Mouse (Mus musculus): ENCODE results near the gene Osbpl7. TPM values are rescaled to one million over a fixed set of nuclear protein-coding genes. Genes with fewer than 3 reads are reported as not detected.

Osbpl7 gene
- polyA plus RNA-seq, 1 experiment from 2014 or later = 9.1 TPM

DNA sequence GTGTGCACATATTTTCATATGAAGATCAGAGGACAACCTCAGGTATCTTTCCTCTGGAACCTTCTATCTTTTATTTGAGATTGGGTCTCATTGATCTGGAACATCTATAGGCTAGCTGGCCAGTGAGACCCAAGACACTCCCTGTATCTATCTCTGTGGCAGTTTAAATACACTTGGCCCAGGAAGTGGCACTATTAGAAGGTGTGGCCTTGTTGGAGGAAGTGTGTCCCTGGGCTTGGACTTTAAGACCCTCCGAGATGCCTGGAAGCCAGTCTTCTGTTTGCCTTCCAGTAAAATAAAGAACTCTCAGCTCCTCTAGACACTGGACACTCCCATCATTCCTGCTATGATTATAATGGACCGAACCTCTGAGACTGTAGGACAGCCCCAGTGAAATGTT lies 19.3 kb downstream of the Osbpl7 start:
- H3K9ac ChIP-seq = no peak overlapping the region
- H3K4me2 ChIP-seq (replicated peaks) = no peak overlapping the region
- no peaks in the 10 kb centered on the region for H3K9me3 ChIP-seq
- no peak overlapping the region for H3K27ac ChIP-seq
- ATAC-seq = peak; percentile 61; the same call in 1 of the 2 replicates
- H3K4me1 ChIP-seq (replicated peaks) = peaks cover 5% of the 10 kb centered on the region; the same call in 1 of the 2 replicates
- 73% methylated on average over 2 of the region's 2 CpGs for WGBS
- no peaks in the 10 kb centered on the region for H3K27me3 ChIP-seq (replicated peaks)
- H3K4me3 ChIP-seq (replicated peaks) = no peak overlapping the region
- 0 out of 2 replicates have a peak, but pooled peaks cover 3% of the 10 kb centered on the region for H3K36me3 ChIP-seq

DNA sequence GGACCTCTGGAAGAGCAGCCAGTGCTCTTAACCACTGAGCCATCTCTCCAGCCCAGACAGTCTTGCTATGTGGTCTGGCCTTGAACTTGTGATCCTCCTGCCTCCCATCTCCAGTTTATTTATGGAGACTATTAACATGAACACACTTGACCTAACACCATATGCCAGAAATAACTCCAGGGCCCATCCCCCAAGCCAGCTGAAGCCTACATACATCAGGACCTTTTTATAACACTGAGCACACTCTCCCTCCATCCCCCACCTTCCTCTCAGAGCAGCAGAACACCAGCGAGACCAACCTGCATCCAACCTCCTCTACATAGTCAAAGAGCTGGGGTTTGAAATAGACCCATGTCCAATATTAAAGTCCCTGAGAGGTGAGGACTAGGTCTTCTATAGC lies 20.7 kb downstream of the Osbpl7 start:
- Histone ChIP-seq H3K27me3 (replicated peaks) (no peaks in the 10 kb centered on the region), H3K9ac (no peak overlapping the region), H3K27ac (no peak overlapping the region), H3K4me3 (replicated peaks) (no peak overlapping the region), H3K36me3 (0 out of 2 replicates have a peak, but pooled peaks cover 3% of the 10 kb centered on the region), H3K4me2 (replicated peaks) (no peak overlapping the region), H3K9me3 (no peaks in the 10 kb centered on the region), H3K4me1 (replicated peaks) (peaks cover 5% of the 10 kb centered on the region; the same call in 1 of the 2 replicates)
- no peak for ATAC-seq
- WGBS = 62% methylated on average over 1 of the region's 1 CpGs

DNA sequence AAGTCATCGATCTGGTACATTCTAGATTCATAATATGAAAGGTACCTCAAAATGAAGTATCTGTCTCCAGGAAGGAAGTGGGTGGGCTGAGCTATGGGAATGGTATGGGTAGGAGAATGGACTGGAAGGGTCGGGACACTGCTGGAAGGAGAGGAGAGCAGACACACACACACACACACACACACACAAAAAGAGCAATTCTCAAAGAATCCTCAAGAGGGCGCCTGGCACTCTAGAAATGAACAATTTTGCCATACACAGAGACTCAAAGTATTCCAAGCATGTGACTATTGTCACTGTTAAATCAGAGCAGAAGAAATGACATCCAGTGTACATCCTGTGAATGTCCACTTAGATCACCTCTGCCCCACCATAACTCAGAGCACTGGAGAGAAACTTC lies 22.1 kb downstream of the Osbpl7 start:
- 0 out of 2 replicates have a peak, but pooled peaks have one; percentile 26 for ATAC-seq
- no peak overlapping the region for H3K9ac ChIP-seq

DNA sequence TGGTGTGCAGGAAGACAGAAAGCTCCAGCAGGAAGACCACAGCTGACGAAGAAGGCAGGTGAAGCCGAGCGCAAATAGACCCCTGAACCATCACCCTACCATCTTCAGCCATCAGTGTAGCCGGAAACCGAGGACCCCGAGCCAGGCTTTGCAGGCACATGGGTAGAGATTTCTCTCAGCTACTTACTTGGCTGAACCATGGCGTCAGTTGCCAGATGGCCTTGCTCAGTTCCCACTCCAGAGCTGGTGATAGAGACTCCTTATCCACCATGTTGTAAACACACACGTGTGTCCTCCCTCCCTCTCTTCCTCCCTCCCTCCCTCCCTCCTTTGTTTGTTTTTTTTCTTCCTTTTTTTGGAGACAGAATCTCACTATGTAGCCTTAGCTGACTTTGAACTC lies 23.8 kb downstream of the Osbpl7 start:
- peaks cover 5% of the 10 kb centered on the region; the same call in 1 of the 2 replicates for H3K4me1 ChIP-seq (replicated peaks)
- no peak overlapping the region for H3K4me2 ChIP-seq (replicated peaks)
- H3K36me3 ChIP-seq = no peaks in the 10 kb centered on the region
- 58% methylated on average over 8 of the region's 8 CpGs for WGBS
- no peaks in the 10 kb centered on the region for H3K27me3 ChIP-seq (replicated peaks)
- H3K9ac ChIP-seq = no peak overlapping the region
- no peak for ATAC-seq
- H3K27ac ChIP-seq = no peak overlapping the region
- no peaks in the 10 kb centered on the region for H3K9me3 ChIP-seq
- no peak overlapping the region for H3K4me3 ChIP-seq (replicated peaks)

More for the DNA sequence above, 22.1 kb downstream of the Osbpl7 start:
- Histone ChIP-seq H3K27ac (no peak overlapping the region), H3K9me3 (no peaks in the 10 kb centered on the region), H3K4me2 (replicated peaks) (no peak overlapping the region), H3K27me3 (replicated peaks) (no peaks in the 10 kb centered on the region), H3K4me1 (replicated peaks) (peaks cover 5% of the 10 kb centered on the region; the same call in 1 of the 2 replicates), H3K36me3 (no peaks in the 10 kb centered on the region), H3K4me3 (replicated peaks) (no peak overlapping the region)
- WGBS = 32% methylated on average over 3 of the region's 3 CpGs

DNA sequence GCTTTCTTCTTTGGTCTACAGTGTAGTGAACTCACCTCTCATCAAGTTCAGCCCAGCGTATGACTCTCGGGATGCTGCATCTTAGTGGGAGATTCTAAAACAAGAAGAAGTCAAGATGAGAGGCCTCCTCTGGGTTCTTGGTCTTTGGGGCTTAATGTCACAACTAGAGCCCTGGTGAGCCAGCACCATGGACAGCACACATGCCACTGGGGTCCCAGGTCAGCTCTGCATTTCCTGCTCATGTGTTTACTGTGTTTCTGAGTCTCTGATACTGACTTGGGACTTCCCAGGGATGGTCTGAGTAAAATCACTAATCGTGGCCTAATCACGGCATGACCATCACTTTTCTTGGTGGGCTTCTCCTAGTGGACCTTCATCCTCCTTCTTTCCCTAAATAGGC lies 28.3 kb downstream of the Osbpl7 start:
- Histone ChIP-seq H3K9me3 (no peaks in the 10 kb centered on the region), H3K27ac (no peak overlapping the region), H3K4me2 (replicated peaks) (no peak overlapping the region), H3K36me3 (no peaks in the 10 kb centered on the region), H3K4me3 (replicated peaks) (no peak overlapping the region), H3K9ac (no peak overlapping the region), H3K27me3 (replicated peaks) (no peaks in the 10 kb centered on the region), H3K4me1 (replicated peaks) (0 out of 2 replicates have a peak, but pooled peaks cover 5% of the 10 kb centered on the region)
- WGBS = 39% methylated on average over 4 of the region's 4 CpGs
- no peak for ATAC-seq

DNA sequence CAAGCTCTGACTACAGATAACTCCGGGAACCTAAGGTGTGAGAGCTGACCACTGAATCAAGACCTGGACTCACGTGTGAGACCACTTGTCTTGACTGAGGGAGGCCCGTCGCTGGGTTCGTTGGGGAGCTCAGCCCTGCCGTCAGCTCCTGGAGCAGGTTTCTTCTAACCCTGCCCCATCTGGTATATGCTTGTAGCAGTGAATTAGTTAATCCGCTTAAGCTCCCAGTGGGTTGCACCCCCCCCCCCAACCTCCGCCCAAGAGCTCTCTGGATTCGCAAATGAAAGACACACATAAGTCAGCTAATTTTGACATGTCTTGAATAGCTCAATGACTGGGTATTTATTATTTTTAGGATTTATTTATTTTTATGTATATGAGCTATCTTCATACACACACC lies 29.9 kb downstream of the Osbpl7 start:
- H3K9me3 ChIP-seq = no peaks in the 10 kb centered on the region
- no peak for ATAC-seq
- H3K4me3 ChIP-seq (replicated peaks) = no peak overlapping the region
- no peak overlapping the region for H3K4me2 ChIP-seq (replicated peaks)
- H3K9ac ChIP-seq = no peak overlapping the region
- 0 out of 2 replicates have a peak, but pooled peaks cover 6% of the 10 kb centered on the region for H3K4me1 ChIP-seq (replicated peaks)
- no peaks in the 10 kb centered on the region for H3K36me3 ChIP-seq
- no peak overlapping the region for H3K27ac ChIP-seq
- 36% methylated on average over 9 of the region's 9 CpGs for WGBS
- no peaks in the 10 kb centered on the region for H3K27me3 ChIP-seq (replicated peaks)

DNA sequence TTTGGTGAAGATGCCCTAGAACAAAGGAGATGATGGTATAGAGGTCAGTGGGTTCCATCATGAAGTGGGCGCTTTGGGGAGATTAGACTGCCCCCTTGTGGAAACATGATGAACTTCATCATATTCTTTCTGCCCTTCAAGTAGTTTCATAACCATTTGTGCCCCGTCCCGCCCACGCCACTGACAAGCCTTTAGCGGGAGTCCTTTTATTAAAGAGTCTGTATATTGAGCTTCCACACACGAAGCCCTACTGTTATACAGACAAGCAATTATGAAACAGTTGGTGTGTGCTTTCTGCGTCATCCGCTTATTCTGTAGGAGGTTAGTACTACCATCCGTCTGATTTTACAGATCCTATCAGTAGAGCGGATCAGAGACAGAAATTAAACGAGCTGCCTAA lies 32.5 kb downstream of the Osbpl7 start:
- H3K9ac ChIP-seq = no peak overlapping the region
- no peak for ATAC-seq
- no peaks in the 10 kb centered on the region for H3K9me3 ChIP-seq
- no peak overlapping the region for H3K4me3 ChIP-seq (replicated peaks)
- 38% methylated on average over 11 of the region's 11 CpGs for WGBS
- 0 out of 2 replicates have a peak, but pooled peaks cover 6% of the 10 kb centered on the region for H3K4me1 ChIP-seq (replicated peaks)
- H3K36me3 ChIP-seq = no peaks in the 10 kb centered on the region
- H3K27ac ChIP-seq = no peak overlapping the region
- no peaks in the 10 kb centered on the region for H3K27me3 ChIP-seq (replicated peaks)
- H3K4me2 ChIP-seq (replicated peaks) = no peak overlapping the region

DNA sequence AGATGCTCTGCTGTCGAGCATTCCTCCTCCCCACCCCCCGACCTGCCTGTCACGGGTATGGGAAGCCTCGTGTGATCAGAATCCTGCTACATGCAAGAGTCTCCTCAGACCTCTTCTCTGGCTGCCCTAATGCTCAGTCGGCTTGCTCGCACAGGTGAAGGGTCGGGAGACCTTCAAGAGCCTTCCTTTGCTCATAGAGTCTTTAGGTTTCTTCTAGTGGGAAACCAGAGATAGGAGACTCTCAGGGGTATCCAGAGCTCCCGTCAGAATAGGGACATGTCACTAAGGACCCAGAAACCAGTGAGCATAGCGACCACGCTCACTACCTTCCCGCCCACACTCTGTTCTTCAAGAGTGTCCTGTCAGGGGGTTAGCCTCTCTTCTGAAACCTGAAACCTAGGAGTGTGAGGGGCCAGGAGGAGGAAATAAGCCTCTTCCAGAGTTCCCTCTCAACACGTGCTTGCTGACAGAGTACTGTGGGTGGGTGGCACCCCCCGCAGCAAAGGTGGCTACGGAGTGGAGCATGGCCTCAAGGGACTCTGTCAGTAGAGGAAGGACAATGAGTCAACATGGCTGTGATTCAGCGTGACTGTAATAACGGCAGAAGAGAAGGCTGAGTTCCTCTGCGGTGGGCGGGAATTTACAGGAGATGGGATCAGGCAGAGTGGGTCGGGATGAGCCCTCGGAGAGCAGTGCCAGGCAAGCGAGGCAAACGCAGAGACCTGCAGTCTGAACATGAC lies 33.1 kb downstream of the Osbpl7 start:
- no peak for ATAC-seq
- WGBS = 21% methylated on average over 22 of the region's 22 CpGs
- Histone ChIP-seq H3K9me3 (no peaks in the 10 kb centered on the region), H3K27ac (no peak overlapping the region), H3K4me2 (replicated peaks) (no peak overlapping the region), H3K4me3 (replicated peaks) (no peak overlapping the region), H3K27me3 (replicated peaks) (no peaks in the 10 kb centered on the region), H3K4me1 (replicated peaks) (0 out of 2 replicates have a peak, but pooled peaks cover 6% of the 10 kb centered on the region), H3K36me3 (no peaks in the 10 kb centered on the region), H3K9ac (no peak overlapping the region)

DNA sequence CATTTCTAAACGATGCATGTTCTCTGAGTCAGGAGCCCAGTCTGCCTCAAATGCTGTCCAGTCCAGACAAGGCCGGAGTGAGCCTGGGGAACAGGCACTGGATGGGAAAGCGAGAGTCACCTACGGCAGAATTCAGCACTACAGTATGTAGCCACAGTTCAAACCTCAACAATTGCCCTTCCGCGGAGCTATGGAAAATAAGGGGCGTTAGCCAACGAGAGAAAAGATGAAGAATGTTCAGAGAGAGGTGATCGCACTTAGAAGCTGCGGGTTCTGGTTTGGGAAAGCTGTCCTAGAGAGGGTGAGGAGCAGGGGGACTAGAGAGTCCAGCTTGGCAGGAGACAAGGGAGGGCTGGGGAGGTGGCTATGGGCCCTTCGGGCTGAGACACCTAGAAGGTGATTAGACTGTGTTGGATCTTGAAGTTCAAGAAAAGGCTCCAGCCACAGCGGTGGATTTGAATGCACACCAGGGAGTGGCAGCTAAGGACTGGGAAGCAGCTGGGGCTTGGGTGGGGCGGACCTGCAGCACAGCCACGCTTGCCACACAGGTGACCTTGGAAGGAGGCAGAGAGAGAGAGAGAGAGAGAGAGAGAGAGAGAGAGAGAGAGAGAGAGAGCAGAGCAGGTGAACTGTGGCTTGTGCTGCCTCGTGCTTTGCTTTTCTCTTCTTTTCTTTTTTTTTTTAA lies 34.5 kb downstream of the Osbpl7 start:
- Histone ChIP-seq H3K9ac (no peak overlapping the region), H3K4me2 (replicated peaks) (no peak overlapping the region), H3K27me3 (replicated peaks) (no peaks in the 10 kb centered on the region), H3K27ac (no peak overlapping the region), H3K9me3 (no peaks in the 10 kb centered on the region), H3K4me3 (replicated peaks) (no peak overlapping the region), H3K36me3 (no peaks in the 10 kb centered on the region), H3K4me1 (replicated peaks) (0 out of 2 replicates have a peak, but pooled peaks cover 6% of the 10 kb centered on the region)
- WGBS = 75% methylated on average over 15 of the region's 15 CpGs
- no peak for ATAC-seq

DNA sequence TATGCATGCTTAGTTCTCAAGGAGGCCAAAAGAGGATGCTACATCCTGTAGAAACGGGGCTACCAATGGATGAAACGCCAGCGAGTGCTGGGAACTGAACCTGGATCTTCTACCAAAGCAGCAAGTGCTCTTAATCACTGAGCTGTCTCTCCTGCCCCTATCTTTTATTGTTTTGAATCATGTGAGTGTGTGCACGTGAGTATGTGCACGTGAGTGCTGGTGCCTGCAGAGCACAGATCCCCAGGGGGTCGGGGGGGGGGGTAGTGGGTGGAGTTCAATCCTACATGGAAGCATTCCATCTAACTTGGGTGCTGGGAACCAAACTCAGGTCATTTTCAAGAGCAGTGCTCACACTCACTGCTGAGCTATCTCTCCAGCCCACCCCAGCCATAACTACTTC lies 35.9 kb downstream of the Osbpl7 start:
- 64% methylated on average over 6 of the region's 6 CpGs for WGBS
- H3K27ac ChIP-seq = no peak overlapping the region
- H3K4me3 ChIP-seq (replicated peaks) = no peak overlapping the region
- no peak overlapping the region for H3K9ac ChIP-seq
- no peak for ATAC-seq
- H3K36me3 ChIP-seq = no peaks in the 10 kb centered on the region
- no peaks in the 10 kb centered on the region for H3K9me3 ChIP-seq
- 0 out of 2 replicates have a peak, but pooled peaks cover 4% of the 10 kb centered on the region for H3K27me3 ChIP-seq (replicated peaks)
- no peak overlapping the region for H3K4me2 ChIP-seq (replicated peaks)
- H3K4me1 ChIP-seq (replicated peaks) = 0 out of 2 replicates have a peak, but pooled peaks cover 6% of the 10 kb centered on the region

DNA sequence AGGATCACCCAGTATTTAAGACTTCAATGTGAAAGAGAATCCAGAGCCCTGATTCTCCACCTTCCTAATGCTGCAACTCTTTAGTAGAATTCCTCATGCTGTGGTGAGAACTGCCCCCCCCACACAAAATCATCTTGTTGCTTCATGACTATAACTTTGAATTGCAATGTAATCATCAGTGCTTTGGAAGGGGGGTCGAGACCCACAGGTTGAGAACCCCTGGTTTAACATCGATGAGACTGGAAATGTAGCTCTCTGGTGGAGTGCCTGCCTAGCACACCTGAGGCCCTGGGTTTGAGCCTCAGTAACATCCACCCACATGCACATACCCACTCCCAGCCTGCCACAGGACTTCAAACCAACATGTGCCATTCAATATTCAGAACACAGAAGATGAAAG lies 44.2 kb downstream of the Osbpl7 start:
- Histone ChIP-seq H3K9me3 (no peaks in the 10 kb centered on the region), H3K27ac (no peak overlapping the region), H3K4me1 (replicated peaks) (peaks cover 4% of the 10 kb centered on the region; the same call in 1 of the 2 replicates), H3K4me2 (replicated peaks) (no peak overlapping the region), H3K4me3 (replicated peaks) (no peak overlapping the region), H3K27me3 (replicated peaks) (peaks cover 34% of the 10 kb centered on the region), H3K9ac (no peak overlapping the region), H3K36me3 (no peaks in the 10 kb centered on the region)
- no peak for ATAC-seq
- WGBS = 59% methylated on average over 2 of the region's 2 CpGs

DNA sequence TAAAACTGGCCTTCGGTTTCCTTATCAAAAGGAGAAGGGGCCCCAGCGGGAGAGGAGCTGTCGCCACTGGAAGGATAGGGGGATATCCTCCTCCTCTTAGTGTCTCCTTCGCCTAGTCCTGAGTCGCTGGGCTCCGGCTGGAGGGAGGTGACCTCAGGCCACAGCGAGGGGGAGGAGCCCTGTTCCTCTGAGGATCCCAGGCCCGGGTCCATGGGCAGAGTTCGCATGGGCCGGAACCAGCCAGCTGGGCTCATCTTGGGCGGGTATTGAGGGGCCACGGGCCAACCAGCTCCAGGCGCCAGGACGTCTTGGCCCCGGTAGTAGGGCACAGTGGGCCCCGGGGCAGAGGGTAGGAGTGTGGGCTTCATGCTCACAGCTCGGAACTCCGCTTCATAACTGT lies 48.4 kb downstream of the Osbpl7 start:
- H3K27ac ChIP-seq = no peak overlapping the region
- WGBS = 20% methylated on average over 18 of the region's 18 CpGs
- H3K27me3 ChIP-seq (replicated peaks) = peaks cover 33% of the 10 kb centered on the region
- H3K9me3 ChIP-seq = no peaks in the 10 kb centered on the region
- 0 out of 2 replicates have a peak overlapping the region, but pooled peaks have one; percentile 30 for H3K4me2 ChIP-seq (replicated peaks)
- H3K4me3 ChIP-seq (replicated peaks) = no peak overlapping the region
- H3K4me1 ChIP-seq (replicated peaks) = peaks cover 4% of the 10 kb centered on the region; the same call in 1 of the 2 replicates
- no peak overlapping the region; the same call in 1 of the 2 replicates for H3K9ac ChIP-seq
- H3K36me3 ChIP-seq = no peaks in the 10 kb centered on the region
- ATAC-seq = no peak

Measured in intestine, embryonic 15.5 days (tissue).